Mouse (Mus musculus) liver, embryonic 14.5 days (tissue): ENCODE results near the gene Afp.

Experiments
- CTCF ChIP-seq: IDR thresholded peaks from 2 replicates; pipeline ENCODE4 v1.5.1; 2016; ENCODE audit warnings: antibody characterized with exemption, low read depth, control low read depth
- EP300 ChIP-seq: IDR thresholded peaks from 2 replicates; pipeline ENCODE4 v1.6.1; 2016; ENCODE audit warnings: antibody characterized with exemption, low read depth

DNA sequence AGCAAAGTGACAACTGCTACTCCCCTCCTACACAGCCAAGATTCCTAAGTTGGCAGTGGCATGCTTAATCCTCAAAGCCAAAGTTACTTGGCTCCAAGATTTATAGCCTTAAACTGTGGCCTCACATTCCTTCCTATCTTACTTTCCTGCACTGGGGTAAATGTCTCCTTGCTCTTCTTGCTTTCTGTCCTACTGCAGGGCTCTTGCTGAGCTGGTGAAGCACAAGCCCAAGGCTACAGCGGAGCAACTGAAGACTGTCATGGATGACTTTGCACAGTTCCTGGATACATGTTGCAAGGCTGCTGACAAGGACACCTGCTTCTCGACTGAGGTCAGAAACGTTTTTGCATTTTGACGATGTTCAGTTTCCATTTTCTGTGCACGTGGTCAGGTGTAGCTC is 16.2 kb upstream of the Afp start:
- no peak for TF ChIP-seq CTCF
- no peak for TF ChIP-seq EP300
